Mouse (Mus musculus): ENCODE measurements around the gene Lingo2. TPM values are rescaled to one million over a fixed set of nuclear protein-coding genes. Genes with fewer than 3 reads are reported as not detected.
"Not testable (repeated sequence)": the region's sequence is repeated elsewhere in the genome, so short reads cannot be mapped to it uniquely, and the experiment has no call there.

Lingo2 gene
- total and polyA plus RNA-seq, 2 experiments from 2014 or later, result 51.6 to 59.7 TPM

DNA sequence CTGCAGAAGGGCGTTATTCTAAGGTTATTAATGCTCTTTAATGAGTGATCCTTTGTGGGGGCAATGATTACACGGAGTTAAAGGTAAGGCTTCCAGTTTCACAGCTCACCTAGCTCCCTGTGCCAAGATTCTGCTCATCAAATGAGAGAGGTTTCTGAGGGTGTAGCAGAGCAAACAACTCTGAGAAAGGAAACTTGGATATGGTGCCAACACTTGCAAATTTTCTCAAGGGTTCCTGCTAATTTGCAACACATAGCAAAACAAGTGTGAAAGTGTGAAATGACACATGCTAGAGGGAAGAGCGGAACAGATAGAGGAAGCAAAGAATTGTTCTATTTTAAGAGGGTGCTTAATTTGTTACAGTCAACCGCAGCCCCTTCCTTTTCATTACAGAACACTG, 767.9 kb downstream of the Lingo2 start:
- WGBS, result 57% methylated on average over 4 of the region's 4 CpGs

GRCm38 (mm10) chr4:36170099-36170498, 781.4 kb downstream of the Lingo2 start:
- Histone ChIP-seq H3K36me3 (ENCODE audit: insufficient read depth, low read length) (no peaks in the 10 kb centered on the region), H3K27me3 (ENCODE audit: insufficient read depth, low read length) (no peaks in the 10 kb centered on the region), H3K4me1 (ENCODE audit: insufficient read depth, low read length) (no peaks in the 10 kb centered on the region), H3K4me2 (ENCODE audit: low read depth, low read length, poor library complexity, severe bottlenecking) (no peak overlapping the region), H3K4me3 (ENCODE audit: low read depth, low read length) (no peak overlapping the region), H3K9ac (replicated peaks; ENCODE audit: low read length, poor library complexity, severe bottlenecking) (no peak overlapping the region), H3K27ac (ENCODE audit: low read depth, low read length) (no peak overlapping the region), H3K9me3 (ENCODE audit: low read length) (no peaks in the 10 kb centered on the region)
- TF ChIP-seq CTCF (IDR thresholded peaks at IDR 0.05), result no peak
- DNase-seq (ENCODE audit: low spot score), result no peak
- 28% methylated on average over 1 of the region's 1 CpGs for WGBS
- no peak for ATAC-seq (ENCODE audit: low FRiP score)

More for the DNA sequence above, 767.9 kb downstream of the Lingo2 start:
- ATAC-seq (ENCODE audit: low FRiP score), result no peak
- peak; percentile 18 for DNase-seq (ENCODE audit: low spot score)
- H3K4me2 ChIP-seq (ENCODE audit: low read depth, low read length, poor library complexity, severe bottlenecking), result no peak overlapping the region
- H3K36me3 ChIP-seq (ENCODE audit: insufficient read depth, low read length), result no peaks in the 10 kb centered on the region
- no peak for TF ChIP-seq CTCF (IDR thresholded peaks at IDR 0.05)
- no peaks in the 10 kb centered on the region for H3K9me3 ChIP-seq (ENCODE audit: low read length)
- no peaks in the 10 kb centered on the region for H3K27me3 ChIP-seq (ENCODE audit: insufficient read depth, low read length)
- no peak overlapping the region for H3K27ac ChIP-seq (ENCODE audit: low read depth, low read length)
- no peak overlapping the region for H3K4me3 ChIP-seq (ENCODE audit: low read depth, low read length)
- no peaks in the 10 kb centered on the region for H3K4me1 ChIP-seq (ENCODE audit: insufficient read depth, low read length)
- H3K9ac ChIP-seq (replicated peaks; ENCODE audit: low read length, poor library complexity, severe bottlenecking), result no peak overlapping the region

- TF ChIP-seq CTCF (IDR thresholded peaks at IDR 0.05), result no peak
- Histone ChIP-seq H3K9me3 (ENCODE audit: low read length) (no peaks in the 10 kb centered on the region), H3K27ac (ENCODE audit: low read depth, low read length) (no peak overlapping the region), H3K27me3 (ENCODE audit: insufficient read depth, low read length) (no peaks in the 10 kb centered on the region), H3K4me3 (ENCODE audit: low read depth, low read length) (no peak overlapping the region), H3K4me2 (ENCODE audit: low read depth, low read length, poor library complexity, severe bottlenecking) (no peak overlapping the region), H3K4me1 (ENCODE audit: insufficient read depth, low read length) (no peaks in the 10 kb centered on the region), H3K9ac (replicated peaks; ENCODE audit: low read length, poor library complexity, severe bottlenecking) (no peak overlapping the region), H3K36me3 (ENCODE audit: insufficient read depth, low read length) (no peaks in the 10 kb centered on the region)
- ATAC-seq (ENCODE audit: low FRiP score), result no peak
- DNase-seq (ENCODE audit: low spot score), result no peak
These were observed 820.2 kb downstream of the Lingo2 start for GRCm38 (mm10) chr4:36131341-36131740.

DNA sequence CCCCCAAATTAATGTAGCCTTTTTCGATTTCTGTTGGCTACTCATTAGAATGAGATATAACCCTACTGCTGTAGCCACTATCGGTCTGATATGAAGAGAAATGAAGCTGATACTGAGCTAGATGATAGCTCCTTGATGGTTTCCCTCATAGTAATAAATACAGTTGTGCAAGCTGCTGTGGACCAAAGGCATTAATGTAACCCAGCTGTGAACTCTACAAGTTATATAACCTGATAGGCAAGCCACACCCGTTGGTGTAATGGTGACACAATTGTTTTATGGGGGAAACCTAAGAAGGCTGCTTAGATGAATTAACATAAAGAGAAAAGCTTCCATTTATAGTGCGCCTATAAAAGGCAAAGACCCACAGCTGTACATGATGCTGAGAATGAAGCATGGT, 856.1 kb downstream of the Lingo2 start:
- TF ChIP-seq CTCF (IDR thresholded peaks at IDR 0.05), result no peak
- no peak for ATAC-seq (ENCODE audit: low FRiP score)
- no peak for DNase-seq (ENCODE audit: low spot score)
- H3K9me3 ChIP-seq (ENCODE audit: low read length), result no peaks in the 10 kb centered on the region
- no peak overlapping the region for H3K9ac ChIP-seq (replicated peaks; ENCODE audit: low read length, poor library complexity, severe bottlenecking)
- 89% methylated on average over 4 of the region's 4 CpGs for WGBS
- no peaks in the 10 kb centered on the region for H3K27me3 ChIP-seq (ENCODE audit: insufficient read depth, low read length)
- H3K4me2 ChIP-seq (ENCODE audit: low read depth, low read length, poor library complexity, severe bottlenecking), result no peak overlapping the region
- H3K36me3 ChIP-seq (ENCODE audit: insufficient read depth, low read length), result no peaks in the 10 kb centered on the region
- no peaks in the 10 kb centered on the region for H3K4me1 ChIP-seq (ENCODE audit: insufficient read depth, low read length)
- H3K4me3 ChIP-seq (ENCODE audit: low read depth, low read length), result no peak overlapping the region
- no peak overlapping the region for H3K27ac ChIP-seq (ENCODE audit: low read depth, low read length)

- Histone ChIP-seq H3K36me3 (ENCODE audit: insufficient read depth, low read length) (no peaks in the 10 kb centered on the region), H3K9me3 (ENCODE audit: low read length) (no peaks in the 10 kb centered on the region), H3K4me3 (ENCODE audit: low read depth, low read length) (no peak overlapping the region), H3K4me2 (ENCODE audit: low read depth, low read length, poor library complexity, severe bottlenecking) (no peak overlapping the region), H3K4me1 (ENCODE audit: insufficient read depth, low read length) (no peaks in the 10 kb centered on the region), H3K9ac (replicated peaks; ENCODE audit: low read length, poor library complexity, severe bottlenecking) (no peak overlapping the region), H3K27me3 (ENCODE audit: insufficient read depth, low read length) (no peaks in the 10 kb centered on the region), H3K27ac (ENCODE audit: low read depth, low read length) (no peak overlapping the region)
- 36% methylated on average over 3 of the region's 3 CpGs for whole genome bisulfite sequencing
- ATAC-seq (ENCODE audit: low FRiP score) (no peak), DNase-seq (ENCODE audit: low spot score) (no peak)
- TF ChIP-seq CTCF (IDR thresholded peaks at IDR 0.05), result no peak
These were observed 870.3 kb downstream of the Lingo2 start for GRCm38 (mm10) chr4:36081095-36081852.

GRCm38 (mm10) chr4:36078910-36079525, 872.5 kb downstream of the Lingo2 start:
- no peak overlapping the region for H3K4me2 ChIP-seq (ENCODE audit: low read depth, low read length, poor library complexity, severe bottlenecking)
- H3K36me3 ChIP-seq (ENCODE audit: insufficient read depth, low read length), result no peaks in the 10 kb centered on the region
- no peak for TF ChIP-seq CTCF (IDR thresholded peaks at IDR 0.05)
- H3K9ac ChIP-seq (replicated peaks; ENCODE audit: low read length, poor library complexity, severe bottlenecking), result no peak overlapping the region
- H3K4me1 ChIP-seq (ENCODE audit: insufficient read depth, low read length), result no peaks in the 10 kb centered on the region
- whole genome bisulfite sequencing, result 73% methylated on average over 6 of the region's 6 CpGs
- H3K27me3 ChIP-seq (ENCODE audit: insufficient read depth, low read length), result no peaks in the 10 kb centered on the region
- H3K27ac ChIP-seq (ENCODE audit: low read depth, low read length), result no peak overlapping the region
- DNase-seq (ENCODE audit: low spot score), result no peak
- no peaks in the 10 kb centered on the region for H3K9me3 ChIP-seq (ENCODE audit: low read length)
- no peak for ATAC-seq (ENCODE audit: low FRiP score)
- H3K4me3 ChIP-seq (ENCODE audit: low read depth, low read length), result no peak overlapping the region

GRCm38 (mm10) chr4:36064701-36065100, 886.8 kb downstream of the Lingo2 start:
- not testable (repeated sequence) for H3K36me3 ChIP-seq (ENCODE audit: insufficient read depth, low read length); H3K4me1 ChIP-seq (ENCODE audit: insufficient read depth, low read length); DNase-seq (ENCODE audit: low spot score); H3K9me3 ChIP-seq (ENCODE audit: low read length); H3K4me2 ChIP-seq (ENCODE audit: low read depth, low read length, poor library complexity, severe bottlenecking); H3K27me3 ChIP-seq (ENCODE audit: insufficient read depth, low read length); H3K9ac ChIP-seq (replicated peaks; ENCODE audit: low read length, poor library complexity, severe bottlenecking); H3K4me3 ChIP-seq (ENCODE audit: low read depth, low read length); ATAC-seq (ENCODE audit: low FRiP score); H3K27ac ChIP-seq (ENCODE audit: low read depth, low read length)
- 60% methylated on average over 1 of the region's 1 CpGs for WGBS
